Mouse (Mus musculus): ENCODE results near the gene Rbm12. TPM values are rescaled to one million over a fixed set of nuclear protein-coding genes. Genes with fewer than 3 reads are reported as not detected.

The Rbm12 gene
- polyA plus RNA-seq, 1 experiment from 2014 or later, result 22.2 TPM

GRCm38 (mm10) chr2:156067916-156068315 is 43.9 kb downstream of the Rbm12 start:
- H3K4me2 ChIP-seq (ENCODE audit: low read depth, low read length), result no peak overlapping the region
- ATAC-seq (ENCODE audit: low read depth), result no peak
- H3K4me3 ChIP-seq (ENCODE audit: low read depth, low read length), result no peak overlapping the region
- H3K27me3 ChIP-seq (ENCODE audit: control insufficient read depth, insufficient read depth, low read length), result no peaks in the 10 kb centered on the region; the same call in 1 of the 2 replicates
- WGBS, result 92% methylated on average over 10 of the region's 10 CpGs
- no peak overlapping the region for H3K27ac ChIP-seq (ENCODE audit: low read depth, low read length)
- no peak overlapping the region for H3K9ac ChIP-seq (replicated peaks; ENCODE audit: low read depth, low read length)
- H3K9me3 ChIP-seq (ENCODE audit: control insufficient read depth, low read length), result no peaks in the 10 kb centered on the region
- H3K4me1 ChIP-seq (ENCODE audit: control insufficient read depth, insufficient read depth, low read length), result peaks cover 3% of the 10 kb centered on the region; the same call in 1 of the 2 replicates
- H3K36me3 ChIP-seq (ENCODE audit: control insufficient read depth, insufficient read depth, low read length), result peaks cover 21% of the 10 kb centered on the region

- H3K9me3 ChIP-seq (ENCODE audit: control insufficient read depth, low read length), result no peaks in the 10 kb centered on the region
- peaks cover 13% of the 10 kb centered on the region for H3K36me3 ChIP-seq (ENCODE audit: control insufficient read depth, insufficient read depth, low read length)
- no peaks in the 10 kb centered on the region; the same call in 1 of the 2 replicates for H3K27me3 ChIP-seq (ENCODE audit: control insufficient read depth, insufficient read depth, low read length)
- ATAC-seq (ENCODE audit: low read depth), result peak; percentile 31; the same call in 1 of the 2 replicates
- peak overlapping the region; percentile 87 for H3K4me2 ChIP-seq (ENCODE audit: low read depth, low read length)
- peak overlapping the region; percentile 79 for H3K4me3 ChIP-seq (ENCODE audit: low read depth, low read length)
- H3K4me1 ChIP-seq (ENCODE audit: control insufficient read depth, insufficient read depth, low read length), result peaks cover 3% of the 10 kb centered on the region; the same call in 1 of the 2 replicates
- 28% methylated on average over 10 of the region's 10 CpGs for WGBS
- no peak overlapping the region for H3K27ac ChIP-seq (ENCODE audit: low read depth, low read length)
- peak overlapping the region; percentile 78 for H3K9ac ChIP-seq (replicated peaks; ENCODE audit: low read depth, low read length)
Measured at GRCm38 (mm10) chr2:156066126-156066525, 45.7 kb downstream of the Rbm12 start.

- H3K9me3 ChIP-seq (ENCODE audit: control insufficient read depth, low read length), result no peaks in the 10 kb centered on the region
- H3K4me2 ChIP-seq (ENCODE audit: low read depth, low read length), result peak within 1 kb of the TSS; percentile 87
- H3K27ac ChIP-seq (ENCODE audit: low read depth, low read length), result peak within 1 kb of the TSS; percentile 87
- no peaks in the 10 kb centered on the region; the same call in 1 of the 2 replicates for H3K27me3 ChIP-seq (ENCODE audit: control insufficient read depth, insufficient read depth, low read length)
- peaks cover 3% of the 10 kb centered on the region; the same call in 1 of the 2 replicates for H3K4me1 ChIP-seq (ENCODE audit: control insufficient read depth, insufficient read depth, low read length)
- H3K36me3 ChIP-seq (ENCODE audit: control insufficient read depth, insufficient read depth, low read length), result peaks cover 13% of the 10 kb centered on the region
- peak within 1 kb of the TSS; percentile 78 for H3K9ac ChIP-seq (replicated peaks; ENCODE audit: low read depth, low read length)
- ATAC-seq (ENCODE audit: low read depth), result peak; percentile 77
- under 1% methylated on average over 72 of the region's 81 CpGs for WGBS
- H3K4me3 ChIP-seq (ENCODE audit: low read depth, low read length), result peak within 1 kb of the TSS; percentile 79
Measured at GRCm38 (mm10) chr2:156065099-156066041, 46.4 kb downstream of the Rbm12 start, which contains the start of gene Spag4. Gene Spag4, plus strand, starts transcription at chr2:156065175.

GRCm38 (mm10) chr2:156052816-156053215 is 59.0 kb downstream of the Rbm12 start, which contains the start of gene Fer1l4:
Gene Fer1l4, minus strand, starts transcription at chr2:156052947.
- no peak within 1 kb of the TSS for H3K4me3 ChIP-seq (ENCODE audit: low read depth, low read length)
- H3K27ac ChIP-seq (ENCODE audit: low read depth, low read length), result no peak within 1 kb of the TSS
- H3K9me3 ChIP-seq (ENCODE audit: control insufficient read depth, low read length), result no peaks in the 10 kb centered on the region
- no peak for ATAC-seq (ENCODE audit: low read depth)
- no peaks in the 10 kb centered on the region; the same call in 1 of the 2 replicates for H3K27me3 ChIP-seq (ENCODE audit: control insufficient read depth, insufficient read depth, low read length)
- 87% methylated on average over 9 of the region's 9 CpGs for WGBS
- no peaks in the 10 kb centered on the region for H3K36me3 ChIP-seq (ENCODE audit: control insufficient read depth, insufficient read depth, low read length)
- H3K4me1 ChIP-seq (ENCODE audit: control insufficient read depth, insufficient read depth, low read length), result no peaks in the 10 kb centered on the region
- no peak within 1 kb of the TSS for H3K4me2 ChIP-seq (ENCODE audit: low read depth, low read length)
- no peak within 1 kb of the TSS for H3K9ac ChIP-seq (replicated peaks; ENCODE audit: low read depth, low read length)

- Histone ChIP-seq H3K9me3 (ENCODE audit: control insufficient read depth, low read length) (no peaks in the 10 kb centered on the region), H3K4me2 (ENCODE audit: low read depth, low read length) (no peak overlapping the region), H3K4me1 (ENCODE audit: control insufficient read depth, insufficient read depth, low read length) (no peaks in the 10 kb centered on the region), H3K27ac (ENCODE audit: low read depth, low read length) (no peak overlapping the region), H3K36me3 (ENCODE audit: control insufficient read depth, insufficient read depth, low read length) (no peaks in the 10 kb centered on the region), H3K9ac (replicated peaks; ENCODE audit: low read depth, low read length) (no peak overlapping the region), H3K4me3 (ENCODE audit: low read depth, low read length) (no peak overlapping the region), H3K27me3 (ENCODE audit: control insufficient read depth, insufficient read depth, low read length) (peaks cover 3% of the 10 kb centered on the region; the same call in 1 of the 2 replicates)
- no peak for ATAC-seq (ENCODE audit: low read depth)
- 5% methylated on average over 19 of the region's 19 CpGs for WGBS
Measured at GRCm38 (mm10) chr2:156047929-156048328, 63.8 kb downstream of the Rbm12 start.

- Histone ChIP-seq H3K9me3 (ENCODE audit: control insufficient read depth, low read length) (no peaks in the 10 kb centered on the region), H3K4me2 (ENCODE audit: low read depth, low read length) (no peak overlapping the region), H3K36me3 (ENCODE audit: control insufficient read depth, insufficient read depth, low read length) (no peaks in the 10 kb centered on the region), H3K4me1 (ENCODE audit: control insufficient read depth, insufficient read depth, low read length) (no peaks in the 10 kb centered on the region), H3K27me3 (ENCODE audit: control insufficient read depth, insufficient read depth, low read length) (peaks cover 3% of the 10 kb centered on the region; the same call in 1 of the 2 replicates), H3K9ac (replicated peaks; ENCODE audit: low read depth, low read length) (no peak overlapping the region), H3K27ac (ENCODE audit: low read depth, low read length) (no peak overlapping the region), H3K4me3 (ENCODE audit: low read depth, low read length) (no peak overlapping the region)
- ATAC-seq (ENCODE audit: low read depth), result no peak
- 89% methylated on average over 8 of the region's 8 CpGs for WGBS
Measured at GRCm38 (mm10) chr2:156042903-156043302, 68.9 kb downstream of the Rbm12 start.

Other genes with a start within 250 kb of the Rbm12 start
- 69.6 and 74.9 TPM in 2 replicates for gene Uqcc1, start 181.7 kb downstream of the Rbm12 start, polyA plus RNA-seq (2014; fragmentation: Nextera tagmentation; extraction: Ambion mirVana)
- not detected in 2 replicates for gene Gm15557, start 171.2 kb downstream of the Rbm12 start, polyA plus RNA-seq (2014; fragmentation: Nextera tagmentation; extraction: Ambion mirVana)
- 0.40 and 0.59 TPM in 2 replicates for gene Gdf5, start 166.6 kb downstream of the Rbm12 start, polyA plus RNA-seq (2014; fragmentation: Nextera tagmentation; extraction: Ambion mirVana)
- gene Cep250, start 155.5 kb downstream of the Rbm12 start, polyA plus RNA-seq (2014; fragmentation: Nextera tagmentation; extraction: Ambion mirVana), result 14.3 and 16.3 TPM in 2 replicates
- gene 6430550D23Rik, start 104.0 kb downstream of the Rbm12 start, polyA plus RNA-seq (2014; fragmentation: Nextera tagmentation; extraction: Ambion mirVana), result 3.0 and 4.0 TPM in 2 replicates
- 425 and 480 TPM in 2 replicates for gene Ergic3, start 103.9 kb downstream of the Rbm12 start, polyA plus RNA-seq (2014; fragmentation: Nextera tagmentation; extraction: Ambion mirVana)
- gene Fer1l4, start 59.0 kb downstream of the Rbm12 start, polyA plus RNA-seq (2014; fragmentation: Nextera tagmentation; extraction: Ambion mirVana), result not detected in 2 replicates
- gene Spag4, start 46.8 kb downstream of the Rbm12 start, polyA plus RNA-seq (2014; fragmentation: Nextera tagmentation; extraction: Ambion mirVana), result 6.0 and 8.8 TPM in 2 replicates
- gene Cpne1, start within 50 bp of the Rbm12 start, polyA plus RNA-seq (2014; fragmentation: Nextera tagmentation; extraction: Ambion mirVana), result 22.7 and 29.1 TPM in 2 replicates
- gene Gm28036, start 15.1 kb upstream of the Rbm12 start, polyA plus RNA-seq (2014; fragmentation: Nextera tagmentation; extraction: Ambion mirVana), result 9.5 and 15.3 TPM in 2 replicates
- 438 and 500 TPM in 2 replicates for gene Romo1, start 32.1 kb upstream of the Rbm12 start, polyA plus RNA-seq (2014; fragmentation: Nextera tagmentation; extraction: Ambion mirVana)
- gene Nfs1, start 32.2 kb upstream of the Rbm12 start, polyA plus RNA-seq (2014; fragmentation: Nextera tagmentation; extraction: Ambion mirVana), result 28.8 and 30.4 TPM in 2 replicates
- gene Rbm39, start 68.3 kb upstream of the Rbm12 start, polyA plus RNA-seq (2014; fragmentation: Nextera tagmentation; extraction: Ambion mirVana), result 504 and 543 TPM in 2 replicates
- 116 and 119 TPM in 2 replicates for gene Phf20, start 84.5 kb upstream of the Rbm12 start, polyA plus RNA-seq (2014; fragmentation: Nextera tagmentation; extraction: Ambion mirVana)
- 7.8 and 8.0 TPM in 2 replicates for gene Cnbd2, start 200.3 kb upstream of the Rbm12 start, polyA plus RNA-seq (2014; fragmentation: Nextera tagmentation; extraction: Ambion mirVana)
- gene Scand1, start 200.7 kb upstream of the Rbm12 start, polyA plus RNA-seq (2014; fragmentation: Nextera tagmentation; extraction: Ambion mirVana), result 98.0 and 98.8 TPM in 2 replicates